Mouse (Mus musculus) hindbrain, postnatal 0 days (tissue): ENCODE results near the gene Rngtt. TPM values are rescaled to one million over a fixed set of nuclear protein-coding genes. Genes with fewer than 3 reads are reported as not detected.

Source experiments
- ATAC-seq: fragments of 200-750 bp; cut with Nextera tagmentation; 2 replicates; pipeline ENCODE4 v1.8.0; 2017; ENCODE audit warnings: mild to moderate bottlenecking, moderate TSS enrichment, moderate library complexity
- DNase-seq: peaks from one replicate; pipeline ENCODE4 v3.0.0-alpha.2; 2015; ENCODE audit warnings: low spot score
- H3K27ac ChIP-seq: fragments of 300-500 bp; sonication (generic); 2 replicates; pipeline ENCODE4 v1.5.1; 2014; ENCODE audit warnings: mild to moderate bottlenecking
- H3K27me3 ChIP-seq: fragments of 300-500 bp; sonication (generic); 2 replicates; pipeline ENCODE4 v1.6.1; 2014; ENCODE audit warnings: low read length, mixed read lengths; ENCODE audit not compliant: insufficient read depth
- H3K36me3 ChIP-seq: fragments of 300-500 bp; sonication (generic); 2 replicates; pipeline ENCODE4 v1.6.1; 2014; ENCODE audit warnings: low read length, mixed read lengths; ENCODE audit not compliant: insufficient read depth
- H3K4me1 ChIP-seq: fragments of 300-500 bp; sonication (generic); 2 replicates; pipeline ENCODE4 v1.6.1; 2014; ENCODE audit warnings: antibody characterized with exemption, low read length, mixed read lengths; ENCODE audit not compliant: insufficient read depth
- H3K4me2 ChIP-seq: fragments of 300-500 bp; sonication (generic); 2 replicates; pipeline ENCODE4 v1.6.1; 2014; ENCODE audit warnings: low read depth, mild to moderate bottlenecking, low read length, moderate library complexity, mixed read lengths
- H3K4me3 ChIP-seq: fragments of 300-500 bp; sonication (generic); 2 replicates; pipeline ENCODE4 v1.5.1; 2014; ENCODE audit warnings: low read length
- H3K9ac ChIP-seq: fragments of 300-500 bp; sonication (generic); replicated peaks from 2 replicates; pipeline ENCODE4 v1.6.1; 2014; ENCODE audit warnings: mild to moderate bottlenecking, low read length, moderate library complexity, mixed read lengths
- H3K9me3 ChIP-seq: fragments of 300-500 bp; sonication (generic); 2 replicates; pipeline ENCODE4 v1.6.1; 2016; ENCODE audit warnings: low read length, mixed read lengths
- CTCF ChIP-seq: IDR thresholded peaks from 2 replicates; pipeline ENCODE4 v1.5.1; 2016; ENCODE audit warnings: antibody characterized with exemption, control low read depth, low read depth
- WGBS: fragments of 180-500 bp; shearing (Covaris S2); extraction: QIAGEN DNeasy Blood & Tissue Kit; methylation state at CpG from one replicate; pipeline ENCODE4 v1.1.7; 2014; 5-methylcytosine and 5-hydroxymethylcytosine counted together
- polyA plus RNA-seq: library from polyadenylated mRNA; unstranded; fragments of >200 nt; fragmentation: Nextera tagmentation; extraction: Ambion mirVana; gene quantifications from 2 replicates; pipeline ENCODE4 v1.2.1, GENCODE M21; 2015
- total RNA-seq: library from RNA; depleted of rRNA; stranded (reverse); fragments of >200 nt; gene quantifications from 2 replicates; pipeline ENCODE4 v1.2.3, GENCODE M21; 2014; rRNA removed

Rngtt gene
- total RNA-seq: 11.3 and 12.8 TPM in 2 replicates
- polyA plus RNA-seq: 13.5 and 15.0 TPM in 2 replicates

DNA sequence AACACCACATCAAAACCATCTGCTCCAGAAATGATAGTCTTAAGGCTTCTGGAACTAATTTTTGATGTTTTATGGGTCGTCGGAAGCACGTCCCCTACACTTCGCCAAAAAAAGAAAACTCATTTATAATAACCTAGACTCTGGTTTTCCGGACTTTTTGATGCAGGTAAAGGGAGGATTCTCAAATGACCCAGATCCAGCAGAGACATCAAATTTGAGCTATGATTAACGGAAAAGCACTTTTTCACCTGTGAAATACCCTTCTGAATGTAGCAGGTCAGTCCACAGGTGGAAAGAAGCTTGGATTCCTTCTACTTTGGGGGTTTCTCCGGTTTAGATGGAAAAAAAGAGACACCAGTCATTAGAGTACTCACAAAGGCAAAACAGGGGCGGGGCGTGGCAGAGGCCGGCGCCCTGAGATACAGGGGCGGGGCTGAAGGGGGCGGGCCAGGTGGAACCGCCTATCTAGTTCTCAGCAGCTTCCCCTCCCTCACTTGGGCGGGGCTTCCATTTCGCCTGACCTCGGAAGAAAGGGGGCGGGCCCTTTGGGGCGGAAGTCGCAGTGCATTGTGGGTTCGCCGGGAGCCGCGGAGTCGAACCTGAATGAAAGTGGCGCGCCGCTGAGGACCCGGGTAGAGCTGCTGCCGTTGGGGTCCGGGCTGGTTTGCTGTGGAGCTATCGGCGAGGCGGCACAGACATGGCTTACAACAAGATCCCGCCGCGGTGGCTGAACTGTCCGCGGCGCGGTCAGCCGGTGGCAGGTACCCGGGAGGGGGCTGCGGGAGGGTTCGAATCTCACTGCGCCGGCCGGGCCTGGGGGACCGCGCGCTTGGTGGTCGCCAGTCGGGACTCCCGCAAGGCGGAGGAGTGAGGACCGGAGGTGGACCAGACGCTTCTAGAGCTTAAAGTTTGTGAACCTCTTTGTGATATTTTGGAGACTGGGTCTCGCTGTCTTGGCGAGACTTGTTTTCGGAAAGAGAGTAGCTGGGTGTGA is at the start of gene Rngtt:
Rngtt (plus strand) TSS at position 548 of the 994 bp plus-strand sequence.
- Histone ChIP-seq H3K4me1 (peaks cover 4% of the 10 kb centered on the region; the same call in 1 of the 2 replicates), H3K36me3 (no peaks in the 10 kb centered on the region), H3K27me3 (no peaks in the 10 kb centered on the region), H3K4me3 (peak within 1 kb of the TSS; percentile 53), H3K9ac (peak within 1 kb of the TSS; percentile 51), H3K4me2 (peak within 1 kb of the TSS; percentile 85), H3K27ac (peak within 1 kb of the TSS; percentile 11), H3K9me3 (no peaks in the 10 kb centered on the region)
- DNase-seq (peak; percentile 97), ATAC-seq (peak; percentile 95)
- 4% methylated on average over 57 of the region's 60 CpGs for WGBS
- peak; percentile 8; the same call in 1 of the 2 replicates for TF ChIP-seq CTCF

DNA sequence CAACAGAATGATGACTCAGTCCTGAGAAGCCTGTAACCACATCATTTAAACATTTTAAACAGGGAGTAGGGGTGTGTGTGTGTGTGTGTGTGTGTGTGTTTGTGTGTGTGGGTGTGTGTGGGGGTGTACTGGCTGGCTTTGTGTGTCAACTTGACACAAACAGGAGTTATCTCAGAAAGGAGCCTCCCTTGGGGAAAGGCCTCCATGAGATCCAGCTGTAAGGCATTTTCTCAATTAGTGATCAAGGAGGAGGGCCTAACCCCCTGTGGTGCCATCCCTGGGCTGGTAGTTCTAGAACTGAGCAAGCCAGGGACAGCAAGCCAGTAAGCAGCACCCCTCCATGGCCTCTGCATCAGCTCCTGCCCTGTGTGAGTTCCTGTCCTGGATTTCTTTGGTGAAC is 49.8 kb upstream of the Rngtt start:
- Histone ChIP-seq H3K27ac (no peak overlapping the region), H3K4me1 (no peaks in the 10 kb centered on the region), H3K9ac (no peak overlapping the region), H3K27me3 (no peaks in the 10 kb centered on the region), H3K9me3 (no peaks in the 10 kb centered on the region), H3K4me3 (no peak overlapping the region), H3K4me2 (no peak overlapping the region), H3K36me3 (no peaks in the 10 kb centered on the region)
- TF ChIP-seq CTCF: no peak
- no peak for ATAC-seq
- no peak for DNase-seq

DNA sequence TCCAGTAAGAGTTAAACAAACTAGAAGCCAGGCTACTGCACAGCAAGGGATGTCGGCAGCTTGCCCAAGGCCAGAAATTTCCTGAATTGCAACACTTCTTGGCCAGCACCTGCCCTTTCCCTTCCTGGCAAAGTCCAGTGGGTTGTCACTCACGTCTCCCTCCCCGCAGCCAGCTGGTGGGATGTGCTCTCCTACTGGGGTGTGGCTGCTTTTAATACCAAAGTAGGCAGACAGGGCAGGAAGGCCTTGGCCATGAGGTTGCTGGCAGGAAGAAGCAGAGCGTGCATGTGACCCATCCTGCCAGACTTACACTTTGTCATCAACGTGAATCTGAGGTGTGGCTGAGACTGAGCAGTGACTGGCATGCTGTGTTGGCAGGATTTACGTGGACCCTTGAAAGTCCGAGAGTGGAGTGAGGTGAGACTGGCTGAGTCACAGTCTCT is 48.8 kb upstream of the Rngtt start:
- DNase-seq (peak; percentile 86), ATAC-seq (peak; percentile 86)
- 32% methylated on average over 7 of the region's 7 CpGs for WGBS
- Histone ChIP-seq H3K27ac (peak overlapping the region; percentile 20; the same call in 1 of the 2 replicates), H3K9ac (no peak overlapping the region), H3K4me1 (no peaks in the 10 kb centered on the region), H3K4me2 (no peak overlapping the region), H3K9me3 (no peaks in the 10 kb centered on the region), H3K36me3 (no peaks in the 10 kb centered on the region), H3K4me3 (no peak overlapping the region), H3K27me3 (no peaks in the 10 kb centered on the region)
- TF ChIP-seq CTCF: 0 out of 2 replicates have a peak, but pooled peaks have one; percentile 16

DNA sequence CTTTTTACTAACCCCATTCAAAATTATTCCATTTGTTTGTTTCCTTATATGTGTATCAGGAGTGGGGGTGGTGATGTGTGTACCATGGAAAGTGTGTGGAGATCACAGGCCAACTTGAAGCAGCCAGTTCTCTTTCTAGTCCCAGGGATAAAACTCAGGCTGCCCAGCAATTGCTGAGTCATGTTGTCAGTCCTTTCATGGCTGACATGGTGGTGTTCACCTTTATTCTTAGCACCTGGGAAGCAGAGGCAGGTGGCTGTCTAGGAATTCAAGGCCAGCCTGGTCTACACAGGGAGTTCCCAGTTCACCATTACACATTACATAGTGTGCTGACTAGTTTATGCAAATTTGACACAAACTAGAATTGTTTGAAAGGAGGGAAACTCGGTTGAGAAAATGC is 47.2 kb upstream of the Rngtt start:
- 86% methylated on average over 1 of the region's 1 CpGs for WGBS
- H3K4me3 ChIP-seq: no peak overlapping the region
- H3K4me2 ChIP-seq: no peak overlapping the region
- DNase-seq: no peak
- no peaks in the 10 kb centered on the region for H3K36me3 ChIP-seq
- no peak overlapping the region for H3K9ac ChIP-seq
- ATAC-seq: no peak
- no peaks in the 10 kb centered on the region for H3K4me1 ChIP-seq
- H3K27me3 ChIP-seq: no peaks in the 10 kb centered on the region
- TF ChIP-seq CTCF: no peak
- H3K27ac ChIP-seq: no peak overlapping the region
- H3K9me3 ChIP-seq: no peaks in the 10 kb centered on the region

DNA sequence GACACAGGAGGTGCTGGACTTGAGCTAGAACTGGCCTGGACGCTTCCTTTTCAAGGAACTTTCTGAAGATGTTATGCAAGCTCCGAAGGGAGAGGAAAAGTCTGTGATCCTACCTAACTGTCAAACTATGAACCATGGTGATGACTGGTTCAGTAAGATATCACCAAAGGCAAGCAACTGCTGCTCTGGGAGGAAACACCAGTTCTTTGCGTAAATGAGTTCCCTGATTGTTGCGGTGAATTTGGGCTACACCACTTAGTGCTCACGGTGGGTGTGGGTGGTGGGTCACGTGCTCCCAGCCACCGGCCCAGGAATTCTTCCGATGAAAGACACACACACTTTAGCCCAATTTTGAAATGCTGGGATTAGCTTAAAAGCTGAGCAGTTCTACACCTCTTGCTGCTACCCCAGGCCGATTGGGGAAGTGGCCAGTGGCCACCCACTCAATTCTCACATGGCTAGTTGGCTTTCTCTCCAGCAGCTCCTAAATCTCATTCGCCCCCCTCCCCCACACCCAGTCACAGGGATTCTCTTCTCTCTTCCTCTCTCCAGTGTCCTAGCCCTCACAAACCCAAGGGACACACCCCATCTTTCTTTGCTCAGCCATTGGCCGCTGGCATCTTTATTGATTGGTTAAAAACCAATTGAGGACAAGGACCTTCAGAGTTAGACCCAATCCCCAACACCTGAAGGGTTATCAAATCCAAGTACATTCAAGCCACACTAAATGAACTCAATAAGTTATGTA is 45.0 kb upstream of the Rngtt start:
- Histone ChIP-seq H3K9me3 (no peaks in the 10 kb centered on the region), H3K4me2 (no peak overlapping the region), H3K36me3 (no peaks in the 10 kb centered on the region), H3K27ac (no peak overlapping the region), H3K9ac (no peak overlapping the region), H3K4me1 (no peaks in the 10 kb centered on the region), H3K4me3 (no peak overlapping the region), H3K27me3 (no peaks in the 10 kb centered on the region)
- no peak for ATAC-seq
- no peak for TF ChIP-seq CTCF
- DNase-seq: no peak
- WGBS: 86% methylated on average over 11 of the region's 11 CpGs

DNA sequence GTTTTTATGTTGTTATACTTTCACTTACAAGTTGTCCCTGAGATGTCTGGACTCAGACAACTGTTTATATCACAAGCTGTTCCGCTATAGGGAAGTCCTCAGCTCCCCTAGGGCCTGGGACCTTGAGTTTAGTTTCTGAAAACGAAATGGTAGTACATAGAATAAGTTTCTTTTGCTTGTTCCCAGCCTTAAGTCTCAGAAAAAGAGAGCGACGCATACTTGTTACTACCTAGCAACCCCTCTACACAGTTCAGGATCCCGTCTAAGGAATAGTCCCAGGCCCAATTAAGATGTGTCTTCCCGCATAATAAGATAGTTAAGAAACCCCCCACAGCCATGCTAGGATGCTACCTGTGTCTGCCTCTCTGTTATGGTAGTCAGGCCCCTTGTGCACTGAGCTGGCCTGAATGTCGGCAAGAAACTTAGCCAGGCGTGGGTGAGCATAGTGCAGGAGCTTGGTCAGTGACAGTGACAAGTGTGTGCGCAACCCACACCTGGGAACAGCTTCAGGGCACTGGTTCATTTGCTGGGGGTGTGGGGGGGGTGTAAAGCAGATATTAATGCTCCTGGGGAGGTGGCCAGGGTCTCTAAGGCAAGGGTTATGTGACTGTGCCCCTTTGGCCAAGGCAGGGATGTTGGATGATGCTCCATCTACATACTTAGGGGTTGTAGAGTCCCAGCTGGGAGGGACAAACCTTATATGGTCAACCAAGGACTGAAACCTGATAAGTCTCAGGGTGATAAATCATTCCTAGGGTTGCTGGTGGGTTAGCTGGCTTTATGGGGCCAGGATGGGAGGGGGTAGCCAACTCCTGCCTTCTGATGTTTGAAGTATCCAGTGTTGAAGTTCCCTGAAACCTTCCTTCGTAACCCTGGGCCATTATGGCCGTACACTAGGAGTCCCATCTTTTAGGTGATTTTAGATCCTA is 39.5 kb upstream of the Rngtt start:
- TF ChIP-seq CTCF: no peak
- DNase-seq (no peak), ATAC-seq (no peak)
- no peak overlapping the region for H3K4me2 ChIP-seq
- 83% methylated on average over 11 of the region's 11 CpGs for WGBS
- no peaks in the 10 kb centered on the region for H3K36me3 ChIP-seq
- H3K27me3 ChIP-seq: no peaks in the 10 kb centered on the region
- H3K27ac ChIP-seq: no peak overlapping the region
- no peaks in the 10 kb centered on the region for H3K9me3 ChIP-seq
- no peaks in the 10 kb centered on the region for H3K4me1 ChIP-seq
- no peak overlapping the region for H3K4me3 ChIP-seq
- no peak overlapping the region for H3K9ac ChIP-seq
